Mouse (Mus musculus) heart, embryonic 10.5 days (tissue): ENCODE data around the gene Kif13a. TPM values are rescaled to one million over a fixed set of nuclear protein-coding genes. Genes with fewer than 3 reads are reported as not detected.

Source experiments
- DNase-seq: peaks from one replicate; pipeline ENCODE4 v3.0.0-alpha.2; 2017; ENCODE audit warnings: low spot score
- H3K27ac ChIP-seq: fragments of 300-500 bp; sonication (generic); 2 replicates; pipeline ENCODE4 v1.5.1; 2016; ENCODE audit warnings: mild to moderate bottlenecking
- H3K27me3 ChIP-seq: fragments of 300-500 bp; sonication (generic); 2 replicates; pipeline ENCODE4 v1.6.1; 2016; ENCODE audit warnings: mild to moderate bottlenecking; ENCODE audit not compliant: poor library complexity, insufficient read depth, severe bottlenecking
- H3K36me3 ChIP-seq: fragments of 300-500 bp; sonication (generic); 2 replicates; pipeline ENCODE4 v1.6.1; 2016; ENCODE audit warnings: mild to moderate bottlenecking, moderate library complexity
- H3K4me1 ChIP-seq: fragments of 300-500 bp; sonication (generic); 2 replicates; pipeline ENCODE4 v1.6.1; 2016; ENCODE audit warnings: mild to moderate bottlenecking
- H3K4me3 ChIP-seq: fragments of 300-500 bp; sonication (generic); 2 replicates; pipeline ENCODE4 v1.5.1; 2016; ENCODE audit warnings: mild to moderate bottlenecking, moderate library complexity
- H3K9me3 ChIP-seq: fragments of 300-500 bp; sonication (generic); 2 replicates; pipeline ENCODE4 v1.6.1; 2016; ENCODE audit warnings: mild to moderate bottlenecking, moderate library complexity
- whole genome bisulfite sequencing: fragments of 180-500 bp; shearing (Covaris S2); methylation state at CpG from one replicate; pipeline ENCODE4 v1.1.7; 2016; 5-methylcytosine and 5-hydroxymethylcytosine counted together
- polyA plus RNA-seq: library from polyadenylated mRNA; unstranded; fragments of >200 nt; fragmentation: Nextera tagmentation; extraction: Ambion mirVana; gene quantifications from 2 replicates; pipeline ENCODE4 v1.2.1, GENCODE M21; 2016

Gene Kif13a
- polyA plus RNA-seq, 1 experiment from 2014 or later = 29.1 TPM

DNA sequence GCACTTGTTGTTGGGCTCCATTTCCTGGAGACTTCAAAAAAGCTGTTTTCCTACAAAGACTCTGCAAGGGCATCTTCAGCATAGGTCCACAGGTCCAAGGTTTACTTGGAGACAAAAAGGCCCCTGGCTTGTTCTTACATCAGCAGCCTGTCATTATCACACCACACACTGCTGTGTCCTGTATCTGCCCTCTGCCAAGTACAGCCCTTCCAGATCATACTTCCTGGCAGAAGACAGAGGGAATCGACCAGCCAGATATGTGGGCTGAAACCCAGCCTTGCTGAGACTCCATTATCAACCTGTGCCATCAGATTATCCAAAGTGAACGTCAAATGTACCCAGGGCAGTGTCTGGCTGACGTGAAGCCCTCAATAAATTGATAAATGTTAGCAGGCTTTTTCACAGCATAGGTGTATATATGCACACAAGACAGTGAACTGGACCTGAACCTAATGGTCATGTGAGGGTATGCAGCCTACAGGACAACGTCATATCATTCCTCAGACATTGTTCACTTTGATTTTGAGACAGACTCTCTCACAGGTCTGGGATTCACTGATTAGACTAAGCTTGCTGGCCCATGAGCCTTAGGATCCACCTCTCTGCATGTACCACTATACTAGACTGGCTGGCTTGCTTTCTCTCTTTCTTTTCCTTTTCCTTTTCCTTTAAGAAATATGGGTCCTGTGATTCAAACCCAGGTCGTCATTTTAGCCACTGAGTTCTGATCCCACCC is 181.4 kb downstream of the Kif13a start:
- H3K9me3 ChIP-seq = no peaks in the 10 kb centered on the region
- H3K27ac ChIP-seq = no peak overlapping the region
- 69% methylated on average over 5 of the region's 5 CpGs for WGBS
- H3K4me3 ChIP-seq = no peak overlapping the region
- peaks cover 52% of the 10 kb centered on the region for H3K36me3 ChIP-seq
- H3K27me3 ChIP-seq = no peaks in the 10 kb centered on the region
- no peak for DNase-seq
- H3K4me1 ChIP-seq = peaks cover 22% of the 10 kb centered on the region

DNA sequence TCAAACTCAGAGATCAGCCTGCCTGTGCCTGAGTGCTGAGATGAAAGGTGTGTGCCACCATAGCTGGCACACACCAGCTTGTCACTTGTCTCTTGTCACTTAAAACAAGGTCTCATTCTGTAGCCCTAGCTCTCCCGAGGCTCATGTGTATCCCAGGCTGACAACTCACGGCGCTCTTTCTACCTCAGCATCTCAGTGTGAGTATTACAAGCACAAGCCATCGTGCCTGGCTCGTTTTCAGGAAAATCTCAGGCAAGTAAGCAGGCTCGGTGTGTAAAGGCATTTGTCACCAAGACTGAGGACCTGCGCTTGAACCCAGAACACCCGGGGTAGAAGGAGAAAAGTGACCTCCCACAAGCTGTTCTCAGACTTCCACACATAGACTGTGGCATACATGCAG is 185.8 kb downstream of the Kif13a start:
- H3K36me3 ChIP-seq = peaks cover 11% of the 10 kb centered on the region; the same call in 1 of the 2 replicates

DNA sequence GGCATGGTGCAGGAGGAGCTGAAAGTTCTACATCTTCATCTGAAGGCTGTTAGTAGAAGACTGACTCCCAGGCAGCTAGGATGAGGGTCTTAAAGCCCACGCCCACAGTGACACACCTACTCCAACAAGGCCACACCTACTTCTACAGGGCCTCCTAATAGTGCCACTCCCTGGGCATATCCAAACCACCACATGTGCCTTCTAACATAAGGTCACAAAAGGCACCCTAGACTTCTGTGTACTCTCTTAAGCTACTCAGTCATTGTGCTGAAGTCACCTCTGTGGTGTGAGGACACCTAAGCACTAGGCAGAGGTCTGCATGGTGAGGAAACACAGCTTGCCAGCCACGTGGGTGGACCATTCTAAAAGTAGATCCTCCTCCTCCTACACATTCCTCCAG is 187.3 kb downstream of the Kif13a start:
- Histone ChIP-seq H3K36me3 (no peaks in the 10 kb centered on the region), H3K4me1 (peaks cover 27% of the 10 kb centered on the region), H3K27ac (no peak overlapping the region), H3K27me3 (no peaks in the 10 kb centered on the region), H3K4me3 (no peak overlapping the region), H3K9me3 (no peaks in the 10 kb centered on the region)
- 66% methylated on average over 2 of the region's 2 CpGs for WGBS
- no peak for DNase-seq

More for the DNA sequence above, 185.8 kb downstream of the Kif13a start:
- Histone ChIP-seq H3K9me3 (no peaks in the 10 kb centered on the region), H3K4me1 (peaks cover 30% of the 10 kb centered on the region), H3K27me3 (no peaks in the 10 kb centered on the region), H3K27ac (no peak overlapping the region), H3K4me3 (no peak overlapping the region)
- 78% methylated on average over 8 of the region's 8 CpGs for WGBS
- DNase-seq = peak; percentile 63

DNA sequence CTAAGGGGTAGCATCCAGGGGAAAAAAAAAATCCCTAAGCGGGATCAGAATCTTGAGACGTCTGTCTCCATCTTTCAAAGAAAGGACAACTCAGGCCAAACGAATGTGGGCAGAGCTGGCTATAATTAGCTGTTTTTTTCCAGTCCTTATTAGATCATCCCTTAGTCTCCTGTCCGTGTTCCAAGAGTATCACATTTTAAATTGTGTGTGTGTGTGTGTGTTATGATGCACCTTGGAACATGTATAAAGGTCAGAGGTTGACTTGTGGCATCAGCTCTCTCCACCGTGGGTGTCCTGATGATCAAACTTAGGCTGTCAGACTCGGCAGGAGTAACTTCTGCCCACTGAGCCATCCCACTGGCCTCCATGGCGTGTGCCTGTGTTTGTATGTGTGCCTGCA is 190.2 kb downstream of the Kif13a start:
- no peak for DNase-seq
- Histone ChIP-seq H3K36me3 (no peaks in the 10 kb centered on the region), H3K9me3 (no peaks in the 10 kb centered on the region), H3K27ac (no peak overlapping the region), H3K4me1 (peaks cover 27% of the 10 kb centered on the region), H3K4me3 (no peak overlapping the region), H3K27me3 (no peaks in the 10 kb centered on the region)
- WGBS = 73% methylated on average over 7 of the region's 7 CpGs

- 78% methylated on average over 4 of the region's 4 CpGs for WGBS
- no peak for DNase-seq
- H3K4me1 ChIP-seq = peaks cover 14% of the 10 kb centered on the region
- no peaks in the 10 kb centered on the region for H3K27me3 ChIP-seq
- no peaks in the 10 kb centered on the region for H3K9me3 ChIP-seq
- no peak overlapping the region for H3K4me3 ChIP-seq
- no peak overlapping the region for H3K27ac ChIP-seq
- no peaks in the 10 kb centered on the region for H3K36me3 ChIP-seq
Observed at GRCm38 (mm10) chr13:46737482-46737881, 192.2 kb downstream of the Kif13a start.

DNA sequence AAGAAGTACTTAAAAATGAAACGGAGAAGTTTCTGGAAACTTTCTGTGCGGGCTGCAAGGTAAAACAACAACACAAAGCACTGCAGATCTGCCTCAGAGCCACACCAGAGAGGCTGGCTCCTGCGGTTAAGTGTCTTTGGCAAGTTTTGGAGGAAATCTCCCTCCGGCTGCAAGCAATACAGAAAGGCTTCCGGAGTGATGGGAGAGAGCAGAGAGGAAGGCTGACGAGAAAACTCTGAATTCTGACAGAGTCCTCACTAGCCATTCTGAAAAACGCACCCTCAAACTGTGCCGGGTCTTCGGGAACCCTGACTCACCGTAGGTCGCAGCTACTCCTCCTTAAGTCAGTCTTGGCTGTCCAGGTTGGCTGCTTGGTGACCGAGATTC is 193.2 kb downstream of the Kif13a start:
- peak overlapping the region; percentile 63 for H3K4me3 ChIP-seq
- peaks cover 11% of the 10 kb centered on the region for H3K4me1 ChIP-seq
- H3K36me3 ChIP-seq = no peaks in the 10 kb centered on the region
- no peak for DNase-seq
- H3K27me3 ChIP-seq = no peaks in the 10 kb centered on the region
- peak overlapping the region; percentile 83 for H3K27ac ChIP-seq
- H3K9me3 ChIP-seq = no peaks in the 10 kb centered on the region
- WGBS = 2% methylated on average over 12 of the region's 12 CpGs

DNA sequence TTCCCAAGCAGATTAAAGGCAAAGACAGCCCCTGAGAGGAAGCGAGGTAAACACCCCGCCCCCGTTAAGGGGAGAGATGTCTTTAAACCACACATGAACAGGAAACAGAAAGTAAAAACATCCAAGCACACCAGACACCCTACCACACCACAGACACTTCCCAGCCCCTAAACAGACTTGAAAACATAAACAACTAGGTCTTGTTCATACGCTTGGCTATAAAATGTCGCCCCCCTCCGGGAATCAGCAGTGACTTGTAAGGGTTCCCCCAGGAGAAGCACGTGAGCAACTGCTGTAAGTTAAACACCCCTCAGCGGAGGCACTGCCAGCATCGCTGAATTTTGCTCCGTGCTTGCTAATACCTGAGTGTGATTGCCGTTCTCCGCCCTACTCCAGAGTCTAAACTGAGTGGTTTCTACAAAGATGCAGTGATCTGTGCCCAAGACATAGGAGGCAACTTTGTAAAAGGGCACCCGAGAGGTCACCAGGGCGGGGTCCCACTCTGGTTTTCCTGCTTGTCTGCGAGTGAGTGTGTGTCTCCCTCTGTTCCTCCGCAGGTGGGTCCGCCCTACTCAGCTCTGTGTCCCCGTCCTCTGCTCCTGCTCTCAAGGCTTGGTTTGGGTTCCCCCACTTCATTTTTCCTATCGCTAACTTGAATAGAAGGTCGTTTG is 193.7 kb downstream of the Kif13a start:
- H3K36me3 ChIP-seq = no peaks in the 10 kb centered on the region
- H3K4me1 ChIP-seq = peaks cover 11% of the 10 kb centered on the region
- peak overlapping the region; percentile 83 for H3K27ac ChIP-seq

GRCm38 (mm10) chr13:46735219-46735807 is 194.4 kb downstream of the Kif13a start:
- DNase-seq = no peak
- Histone ChIP-seq H3K27ac (peak overlapping the region; percentile 83), H3K4me3 (peak overlapping the region; percentile 63), H3K27me3 (no peaks in the 10 kb centered on the region), H3K9me3 (no peaks in the 10 kb centered on the region), H3K36me3 (no peaks in the 10 kb centered on the region), H3K4me1 (peaks cover 11% of the 10 kb centered on the region)
- 38% methylated on average over 11 of the region's 11 CpGs for WGBS

More for the DNA sequence above, 193.7 kb downstream of the Kif13a start:
- Histone ChIP-seq H3K9me3 (no peaks in the 10 kb centered on the region), H3K27me3 (no peaks in the 10 kb centered on the region), H3K4me3 (peak overlapping the region; percentile 63)
- WGBS = under 1% methylated on average over 20 of the region's 20 CpGs
- DNase-seq = peak; percentile 82

DNA sequence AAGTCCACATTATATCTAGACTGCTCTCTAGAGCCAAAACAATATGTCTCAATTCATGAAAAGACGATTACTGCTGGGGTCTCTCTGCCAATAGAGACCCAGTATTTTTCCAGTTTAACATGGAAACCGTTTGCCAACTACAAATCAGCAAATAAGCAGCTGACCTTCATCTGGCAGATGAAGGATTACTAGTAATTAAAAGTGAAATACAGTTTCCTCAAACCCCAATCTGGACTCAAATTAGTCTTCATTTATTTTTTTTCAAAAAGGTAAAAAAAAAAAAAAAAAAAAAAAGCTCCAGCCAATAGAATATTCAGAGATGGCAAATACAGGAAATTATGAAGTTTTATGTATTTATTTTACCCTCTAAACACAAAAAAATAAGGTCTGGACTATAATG is 199.7 kb downstream of the Kif13a start:
- no peaks in the 10 kb centered on the region for H3K27me3 ChIP-seq
- no peaks in the 10 kb centered on the region for H3K36me3 ChIP-seq
- no peak for DNase-seq
- no peak overlapping the region for H3K27ac ChIP-seq
- H3K4me1 ChIP-seq = peaks cover 9% of the 10 kb centered on the region
- 84% methylated on average over 2 of the region's 2 CpGs for WGBS
- H3K4me3 ChIP-seq = no peak overlapping the region
- no peaks in the 10 kb centered on the region for H3K9me3 ChIP-seq

- DNase-seq = no peak
Observed at GRCm38 (mm10) chr13:46728411-46728810, 201.3 kb downstream of the Kif13a start.

GRCm38 (mm10) chr13:46727837-46728268 is 201.8 kb downstream of the Kif13a start, which contains the start of gene Nup153:
Gene Nup153, minus strand, starts transcription at chr13:46727940.
- Histone ChIP-seq H3K27ac (peak within 1 kb of the TSS; percentile 98), H3K9me3 (no peaks in the 10 kb centered on the region), H3K27me3 (no peaks in the 10 kb centered on the region), H3K36me3 (no peaks in the 10 kb centered on the region), H3K4me1 (peaks cover 15% of the 10 kb centered on the region), H3K4me3 (peak within 1 kb of the TSS; percentile 96)
- peak; percentile 99 for DNase-seq
- under 1% methylated on average over 51 of the region's 51 CpGs for WGBS

More at GRCm38 (mm10) chr13:46728411-46728810, 201.3 kb downstream of the Kif13a start:
- H3K36me3 ChIP-seq = no peaks in the 10 kb centered on the region
- peak overlapping the region; percentile 96 for H3K4me3 ChIP-seq
- peak overlapping the region; percentile 98 for H3K27ac ChIP-seq
- peaks cover 15% of the 10 kb centered on the region for H3K4me1 ChIP-seq
- no peaks in the 10 kb centered on the region for H3K9me3 ChIP-seq
- H3K27me3 ChIP-seq = no peaks in the 10 kb centered on the region
- 30% methylated on average over 5 of the region's 5 CpGs for WGBS

DNA sequence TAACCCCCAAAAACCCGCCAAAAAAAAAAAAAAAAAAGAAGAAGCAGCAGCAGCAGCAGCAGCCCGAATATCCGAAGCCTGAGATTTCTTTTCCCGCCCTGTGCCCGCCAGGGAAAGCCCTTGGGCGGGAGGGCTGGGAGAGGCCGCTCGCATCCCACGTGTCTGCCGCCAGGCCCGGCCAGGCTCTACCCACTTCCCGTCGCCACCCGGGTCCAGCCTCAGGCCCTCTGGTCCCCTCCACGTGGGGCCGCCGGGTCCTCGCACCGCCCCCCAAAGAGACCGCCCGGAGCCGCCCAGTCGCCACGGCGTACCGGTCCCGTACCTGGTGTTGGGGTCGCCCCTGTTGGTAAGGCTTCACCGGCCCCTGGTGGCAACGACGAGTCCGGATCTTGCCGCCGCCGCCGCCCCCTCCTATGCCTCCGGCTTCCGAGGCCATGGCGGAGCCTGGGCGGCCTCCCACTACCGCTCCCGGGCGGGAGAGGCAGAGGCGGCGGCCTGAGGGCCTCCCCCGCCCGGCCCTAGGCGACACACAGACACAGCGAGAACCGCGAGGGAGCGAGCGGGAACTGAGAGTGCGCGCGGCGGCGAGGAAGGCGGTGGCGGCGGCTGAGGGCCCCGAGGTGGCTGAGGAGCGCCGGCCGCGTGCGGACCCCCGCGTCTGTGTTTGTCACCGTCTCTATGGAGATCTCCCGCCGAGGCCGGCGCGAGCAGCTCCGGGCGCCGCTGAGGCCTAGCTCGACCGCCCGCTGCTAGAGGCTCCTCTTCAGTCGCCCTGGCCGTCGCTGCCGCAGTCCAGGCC is 202.4 kb downstream of the Kif13a start:
- peak overlapping the region; percentile 96 for H3K4me3 ChIP-seq
- no peaks in the 10 kb centered on the region for H3K27me3 ChIP-seq
- H3K4me1 ChIP-seq = peaks cover 16% of the 10 kb centered on the region
- peak; percentile 88 for DNase-seq
- no peaks in the 10 kb centered on the region for H3K36me3 ChIP-seq
- H3K27ac ChIP-seq = peak overlapping the region; percentile 98
- under 1% methylated on average over 84 of the region's 85 CpGs for WGBS
- no peaks in the 10 kb centered on the region for H3K9me3 ChIP-seq
